23 mouse cellular contexts compared by ENCODE assay signal in genomic region chr2:113462811-113463210, GRCm38 (mm10).
DNase-seq lines count a peak whose midpoint lies in the region; ATAC-seq lines count a peak whose summit lies in the region.
"Had no signal": no experiment of that assay in that cellular context is flagged by ENCODE, and none has a peak within 500 bp of the region (broad histone marks: within the 10 kb centered on the region; RNA-seq: fewer than 3 reads in every experiment).

No protein-coding gene starts in this region.

- peak; percentile 98 for ATAC-seq in frontal cortex, adult (ENCODE audit: low TSS enrichment)
- ATAC-seq: activated CD4-positive, CD25-positive, alpha-beta regulatory T cell, adult 4 months; CD4-positive, CD25-positive, alpha-beta regulatory T cell, adult 4 months; Patski had no signal

- DNase-seq in frontal cortex, postnatal 25 days (ENCODE audit: low spot score in 2 of 2), result no peak
- peak; percentile 26 for DNase-seq in right cerebral cortex, adult 18-20 months
- DNase-seq in right cerebral cortex, postnatal 36 days (ENCODE audit: low spot score in 2 of 2), result no peak
- DNase-seq in brain, adult 2 months (ENCODE audit: low read depth, low spot score), result peak; percentile 61
- DNase-seq in telencephalon, adult 2 months (ENCODE audit: low read depth, low spot score), result peak; percentile 33
- DNase-seq in adipocyte (ENCODE audit: low spot score), result no peak
- no peak for DNase-seq in T-cell, adult 2 months (ENCODE audit: low spot score)
- DNase-seq: adrenal gland, adult 2 months; adrenal gland, adult 8-10 months; adrenal gland, postnatal 10 days; adrenal gland, postnatal 14 days; adrenal gland, postnatal 25 days; adrenal gland, postnatal 36 days; B cell, adult 2 months; cerebellum, adult 11 months; cerebellum, adult 11-12 months; cerebellum, adult 18-20 months; cerebellum, adult 2 months; cerebellum, adult 8-10 months had no signal

Comparison
In these comparisons a context has a peak if more than half of its experiments do, and no peak if none do; other contexts are left out.
1. DNase-seq: peak in right cerebral cortex, adult 18-20 months (single experiment), brain, adult 2 months (single experiment) and telencephalon, adult 2 months (single experiment); none in frontal cortex, postnatal 25 days (0 of 2), right cerebral cortex, postnatal 36 days (0 of 2), adipocyte (single experiment) and T-cell, adult 2 months (single experiment).